Mouse (Mus musculus): ENCODE data around the gene Gatd1. TPM values are rescaled to one million over a fixed set of nuclear protein-coding genes. Genes with fewer than 3 reads are reported as not detected.
A peak's percentile ranks its signal among the peaks of the same experiment; 100 is the strongest.

The Gatd1 gene
- polyA plus RNA-seq (2015; fragmentation: Nextera tagmentation; extraction: Ambion mirVana) = 34.3 and 37.1 TPM in 2 replicates

- no peaks in the 10 kb centered on the region for H3K27me3 ChIP-seq (replicated peaks; ENCODE audit: control insufficient read depth, insufficient read depth, low read length)
- under 1% methylated on average over 56 of the region's 56 CpGs for WGBS
Measured at GRCm38 (mm10) chr7:141413809-141414584, at the start of gene Gatd1. Gene Gatd1 (minus strand): TSS chr7:141414136.

GRCm38 (mm10) chr7:141462333-141462821 is 48.4 kb upstream of the Gatd1 start:
- WGBS = 19% methylated on average over 5 of the region's 5 CpGs
- peak overlapping the region; percentile 53 for H3K4me3 ChIP-seq (ENCODE audit: low read depth, low read length)
- ATAC-seq = no peak
- TF ChIP-seq CTCF (IDR thresholded peaks at IDR 0.05; ENCODE audit: low read depth) = no peak
- peaks cover 11% of the 10 kb centered on the region for H3K27me3 ChIP-seq (replicated peaks; ENCODE audit: control insufficient read depth, insufficient read depth, low read length)
- peaks cover 24% of the 10 kb centered on the region for H3K36me3 ChIP-seq (ENCODE audit: control insufficient read depth, insufficient read depth)
- H3K4me1 ChIP-seq (replicated peaks; ENCODE audit: control insufficient read depth, insufficient read depth, low read length) = no peaks in the 10 kb centered on the region
- H3K4me2 ChIP-seq (replicated peaks; ENCODE audit: low read depth) = peak overlapping the region; percentile 89
- peak overlapping the region; percentile 66; the same call in 1 of the 2 replicates for H3K9ac ChIP-seq (ENCODE audit: low read depth, low read length)
- 0 out of 2 replicates have a peak overlapping the region, but pooled peaks have one; percentile 57 for H3K27ac ChIP-seq (ENCODE audit: low read depth, low read length)
- no peaks in the 10 kb centered on the region for H3K9me3 ChIP-seq (ENCODE audit: control insufficient read depth)

More at GRCm38 (mm10) chr7:141413809-141414584, at the start of gene Gatd1:
- Histone ChIP-seq H3K4me1 (replicated peaks; ENCODE audit: control insufficient read depth, insufficient read depth, low read length) (peaks cover 5% of the 10 kb centered on the region; the same call in 1 of the 2 replicates), H3K9me3 (ENCODE audit: control insufficient read depth) (no peaks in the 10 kb centered on the region), H3K36me3 (ENCODE audit: control insufficient read depth, insufficient read depth) (peaks cover 16% of the 10 kb centered on the region; the same call in 1 of the 2 replicates), H3K9ac (ENCODE audit: low read depth, low read length) (peak within 1 kb of the TSS; percentile 65), H3K4me2 (replicated peaks; ENCODE audit: low read depth) (peak within 1 kb of the TSS; percentile 90), H3K4me3 (ENCODE audit: low read depth, low read length) (peak within 1 kb of the TSS; percentile 59), H3K27ac (ENCODE audit: low read depth, low read length) (peak within 1 kb of the TSS; percentile 84)
- peak; percentile 91 for ATAC-seq
- peak; percentile 54 for TF ChIP-seq CTCF (IDR thresholded peaks at IDR 0.05; ENCODE audit: low read depth)

GRCm38 (mm10) chr7:141461521-141462332 is 47.8 kb upstream of the Gatd1 start:
- peaks cover 11% of the 10 kb centered on the region for H3K27me3 ChIP-seq (replicated peaks; ENCODE audit: control insufficient read depth, insufficient read depth, low read length)
- peak overlapping the region; percentile 89 for H3K4me2 ChIP-seq (replicated peaks; ENCODE audit: low read depth)
- peak overlapping the region; percentile 57; the same call in 1 of the 2 replicates for H3K27ac ChIP-seq (ENCODE audit: low read depth, low read length)
- H3K4me3 ChIP-seq (ENCODE audit: low read depth, low read length) = peak overlapping the region; percentile 53
- peak overlapping the region; percentile 66 for H3K9ac ChIP-seq (ENCODE audit: low read depth, low read length)
- no peaks in the 10 kb centered on the region for H3K9me3 ChIP-seq (ENCODE audit: control insufficient read depth)
- 2% methylated on average over 58 of the region's 59 CpGs for WGBS
- no peaks in the 10 kb centered on the region for H3K4me1 ChIP-seq (replicated peaks; ENCODE audit: control insufficient read depth, insufficient read depth, low read length)
- peak; percentile 16; the same call in 1 of the 2 replicates for ATAC-seq
- TF ChIP-seq CTCF (IDR thresholded peaks at IDR 0.05; ENCODE audit: low read depth) = peak; percentile 57
- H3K36me3 ChIP-seq (ENCODE audit: control insufficient read depth, insufficient read depth) = peaks cover 27% of the 10 kb centered on the region

- ATAC-seq = no peak
- 48% methylated on average over 15 of the region's 15 CpGs for WGBS
- H3K4me3 ChIP-seq (ENCODE audit: low read depth, low read length) = peak within 1 kb of the TSS; percentile 53
- H3K9me3 ChIP-seq (ENCODE audit: control insufficient read depth) = no peaks in the 10 kb centered on the region
- peak within 1 kb of the TSS; percentile 89 for H3K4me2 ChIP-seq (replicated peaks; ENCODE audit: low read depth)
- H3K9ac ChIP-seq (ENCODE audit: low read depth, low read length) = peak within 1 kb of the TSS; percentile 66
- H3K27me3 ChIP-seq (replicated peaks; ENCODE audit: control insufficient read depth, insufficient read depth, low read length) = peaks cover 11% of the 10 kb centered on the region
- H3K27ac ChIP-seq (ENCODE audit: low read depth, low read length) = peak within 1 kb of the TSS; percentile 57; the same call in 1 of the 2 replicates
- peaks cover 27% of the 10 kb centered on the region for H3K36me3 ChIP-seq (ENCODE audit: control insufficient read depth, insufficient read depth)
- TF ChIP-seq CTCF (IDR thresholded peaks at IDR 0.05; ENCODE audit: low read depth) = no peak
- no peaks in the 10 kb centered on the region; the same call in 1 of the 2 replicates for H3K4me1 ChIP-seq (replicated peaks; ENCODE audit: control insufficient read depth, insufficient read depth, low read length)
Measured at GRCm38 (mm10) chr7:141460391-141461113, 46.6 kb upstream of the Gatd1 start, which contains the start of gene Cracr2b. Gene Cracr2b (plus strand): TSS chr7:141461094.

GRCm38 (mm10) chr7:141460001-141460390 is 46.1 kb upstream of the Gatd1 start:
- 54% methylated on average over 5 of the region's 5 CpGs for WGBS
- no peak for TF ChIP-seq CTCF (IDR thresholded peaks at IDR 0.05; ENCODE audit: low read depth)
- Histone ChIP-seq H3K36me3 (ENCODE audit: control insufficient read depth, insufficient read depth) (peaks cover 27% of the 10 kb centered on the region), H3K9me3 (ENCODE audit: control insufficient read depth) (no peaks in the 10 kb centered on the region), H3K27me3 (replicated peaks; ENCODE audit: control insufficient read depth, insufficient read depth, low read length) (peaks cover 9% of the 10 kb centered on the region), H3K4me3 (ENCODE audit: low read depth, low read length) (no peak overlapping the region), H3K27ac (ENCODE audit: low read depth, low read length) (no peak overlapping the region), H3K4me2 (replicated peaks; ENCODE audit: low read depth) (no peak overlapping the region), H3K9ac (ENCODE audit: low read depth, low read length) (no peak overlapping the region), H3K4me1 (replicated peaks; ENCODE audit: control insufficient read depth, insufficient read depth, low read length) (no peaks in the 10 kb centered on the region; the same call in 1 of the 2 replicates)
- ATAC-seq = no peak

Data from intestine, postnatal 0 days (tissue).